Mouse (Mus musculus) small intestine, adult 2 months (tissue): ENCODE data around the gene Npdc1. TPM values are rescaled to one million over a fixed set of nuclear protein-coding genes. Genes with fewer than 3 reads are reported as not detected.

Source experiments
- H3K27ac ChIP-seq: fragments of 200-500 bp; 2 replicates; pipeline ENCODE4 v1.5.1; 2012; ENCODE audit warnings: low read depth, low read length, control low read depth, inconsistent platforms; ENCODE audit not compliant: insufficient read depth
- H3K27me3 ChIP-seq: fragments of 200-500 bp; 2 replicates; pipeline ENCODE4 v1.6.1; 2012; ENCODE audit warnings: mild to moderate bottlenecking, moderate library complexity, low read length, inconsistent platforms; ENCODE audit not compliant: control insufficient read depth, insufficient read depth
- H3K36me3 ChIP-seq: fragments of 200-500 bp; 2 replicates; pipeline ENCODE4 v1.6.1; 2012; ENCODE audit warnings: mild to moderate bottlenecking, low read length, control low read depth, inconsistent platforms; ENCODE audit not compliant: control insufficient read depth, insufficient read depth
- H3K4me1 ChIP-seq: fragments of 200-500 bp; 2 replicates; pipeline ENCODE4 v1.6.1; 2012; ENCODE audit warnings: low read length, inconsistent platforms, mixed read lengths; ENCODE audit not compliant: control insufficient read depth, insufficient read depth, insufficient read length
- H3K4me3 ChIP-seq: fragments of 200-500 bp; 2 replicates; pipeline ENCODE4 v1.5.1; 2012; ENCODE audit warnings: low read depth, mild to moderate bottlenecking, control low read depth, inconsistent platforms, low read length, moderate library complexity
- CTCF ChIP-seq: fragments of 200-500 bp; IDR thresholded peaks from 2 replicates; pipeline ENCODE4 v1.5.1; 2012; ENCODE audit warnings: low read depth, mild to moderate bottlenecking, control low read depth, inconsistent platforms, low read length, moderate library complexity, mixed read lengths; ENCODE audit not compliant: insufficient replicate concordance, insufficient read length; ENCODE audit errors: extremely low read depth
- POLR2A ChIP-seq: fragments of 200-500 bp; IDR thresholded peaks from 2 replicates; pipeline ENCODE4 v1.6.1; 2012; ENCODE audit warnings: low read depth, mild to moderate bottlenecking, control low read depth, inconsistent platforms, low read length, moderate library complexity
- WGBS: fragments of 180-500 bp; shearing (Covaris S2); methylation state at CpG from one replicate; pipeline ENCODE4 v1.1.7; 2018; 5-methylcytosine and 5-hydroxymethylcytosine counted together
- polyA plus RNA-seq: library from polyadenylated mRNA; depleted of rRNA; stranded (reverse); fragments of >200 nt; gene quantifications from 2 replicates; pipeline ENCODE4 v1.2.3, GENCODE M21; 2012

The Npdc1 gene
- polyA plus RNA-seq, 1 experiment, result 117 TPM

DNA sequence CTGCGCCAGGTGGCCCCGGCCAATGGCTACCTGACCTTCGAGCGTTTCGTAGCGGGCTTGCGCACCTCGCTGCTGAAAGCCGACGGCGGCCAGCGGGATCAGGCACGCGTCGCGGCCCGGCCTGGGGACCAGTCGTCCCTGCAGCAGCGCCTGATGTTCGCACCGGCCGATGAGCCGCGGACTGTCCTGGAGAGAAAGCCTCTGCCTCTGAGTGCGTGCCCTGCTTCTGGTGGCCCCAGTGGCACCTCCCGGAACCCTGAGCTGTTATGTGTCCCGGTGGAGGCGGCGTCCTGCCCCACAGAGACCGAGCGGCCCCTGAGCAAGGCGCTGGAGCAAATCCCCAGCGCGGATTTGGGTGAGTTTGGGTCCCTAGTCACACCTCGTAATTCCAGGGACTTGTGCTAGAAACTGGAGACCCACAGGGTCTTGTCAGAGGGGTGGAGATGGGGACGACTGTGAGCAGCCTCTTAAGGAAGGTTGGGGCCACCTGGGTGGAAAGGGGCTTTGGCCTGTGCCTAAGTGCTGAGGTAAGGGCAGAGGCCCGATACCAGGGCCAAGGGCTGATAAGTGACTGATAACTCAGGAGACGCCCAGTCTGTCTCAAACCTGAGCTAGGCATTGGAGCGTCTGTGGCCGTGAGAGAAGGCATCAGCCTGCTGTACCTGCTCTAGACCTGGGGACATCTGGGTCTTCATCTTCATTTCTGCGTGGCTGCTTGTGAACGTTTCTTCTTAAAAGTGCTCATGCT is 26.3 kb upstream of the Npdc1 start:
- H3K4me3 ChIP-seq, result peak overlapping the region; percentile 83
- TF ChIP-seq CTCF (no peak), POLR2A (no peak)
- no peaks in the 10 kb centered on the region for H3K27me3 ChIP-seq
- no peaks in the 10 kb centered on the region for H3K36me3 ChIP-seq
- H3K27ac ChIP-seq, result no peak overlapping the region
- H3K4me1 ChIP-seq, result peaks cover 25% of the 10 kb centered on the region
- 1% methylated on average over 42 of the region's 42 CpGs for WGBS

GRCm38 (mm10) chr2:25373431-25373830 is 25.7 kb upstream of the Npdc1 start:
- H3K4me3 ChIP-seq, result peak overlapping the region; percentile 83
- H3K36me3 ChIP-seq, result no peaks in the 10 kb centered on the region
- WGBS, result 29% methylated on average over 2 of the region's 2 CpGs

GRCm38 (mm10) chr2:25376589-25376988 is 22.6 kb upstream of the Npdc1 start:
- no peak for TF ChIP-seq POLR2A
- peak; percentile 47; the same call in 1 of the 2 replicates for TF ChIP-seq CTCF
- Histone ChIP-seq H3K36me3 (no peaks in the 10 kb centered on the region), H3K4me3 (no peak overlapping the region), H3K27ac (no peak overlapping the region), H3K4me1 (peaks cover 17% of the 10 kb centered on the region), H3K27me3 (no peaks in the 10 kb centered on the region)
- 72% methylated on average over 4 of the region's 4 CpGs for WGBS

More at GRCm38 (mm10) chr2:25373431-25373830, 25.7 kb upstream of the Npdc1 start:
- Histone ChIP-seq H3K27ac (no peak overlapping the region), H3K27me3 (no peaks in the 10 kb centered on the region), H3K4me1 (peaks cover 21% of the 10 kb centered on the region)
- TF ChIP-seq POLR2A (no peak), CTCF (no peak)

DNA sequence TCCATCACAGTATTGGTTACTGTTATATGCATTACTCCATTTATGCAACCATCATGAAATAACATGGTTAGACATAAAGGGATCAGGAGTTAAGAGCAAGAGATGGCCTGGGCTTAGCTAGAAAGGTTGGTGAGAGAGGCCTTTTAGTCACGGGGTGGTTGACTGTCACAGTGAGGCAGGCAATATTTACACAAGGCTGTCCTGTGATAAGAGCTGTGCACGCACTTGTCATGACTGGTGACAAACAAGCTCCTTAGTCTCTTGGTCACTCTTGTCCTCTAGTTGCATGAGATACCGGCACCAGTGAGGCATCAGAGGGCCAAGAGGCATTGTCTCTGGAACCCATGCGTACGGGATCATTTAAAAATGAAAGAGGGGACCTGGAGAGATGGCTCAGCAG is 14.7 kb upstream of the Npdc1 start:
- H3K36me3 ChIP-seq, result no peaks in the 10 kb centered on the region
- no peak overlapping the region for H3K4me3 ChIP-seq
- 39% methylated on average over 5 of the region's 5 CpGs for WGBS
- H3K27ac ChIP-seq, result no peak overlapping the region
- no peaks in the 10 kb centered on the region for H3K4me1 ChIP-seq
- TF ChIP-seq CTCF, result no peak
- TF ChIP-seq POLR2A, result no peak
- H3K27me3 ChIP-seq, result no peaks in the 10 kb centered on the region

GRCm38 (mm10) chr2:25391266-25391665 is 7.9 kb upstream of the Npdc1 start:
- TF ChIP-seq CTCF, result no peak
- no peak for TF ChIP-seq POLR2A
- Histone ChIP-seq H3K36me3 (no peaks in the 10 kb centered on the region), H3K27ac (no peak overlapping the region), H3K4me1 (peaks cover 8% of the 10 kb centered on the region; the same call in 1 of the 2 replicates), H3K27me3 (no peaks in the 10 kb centered on the region), H3K4me3 (no peak overlapping the region)
- WGBS, result 77% methylated on average over 5 of the region's 5 CpGs

DNA sequence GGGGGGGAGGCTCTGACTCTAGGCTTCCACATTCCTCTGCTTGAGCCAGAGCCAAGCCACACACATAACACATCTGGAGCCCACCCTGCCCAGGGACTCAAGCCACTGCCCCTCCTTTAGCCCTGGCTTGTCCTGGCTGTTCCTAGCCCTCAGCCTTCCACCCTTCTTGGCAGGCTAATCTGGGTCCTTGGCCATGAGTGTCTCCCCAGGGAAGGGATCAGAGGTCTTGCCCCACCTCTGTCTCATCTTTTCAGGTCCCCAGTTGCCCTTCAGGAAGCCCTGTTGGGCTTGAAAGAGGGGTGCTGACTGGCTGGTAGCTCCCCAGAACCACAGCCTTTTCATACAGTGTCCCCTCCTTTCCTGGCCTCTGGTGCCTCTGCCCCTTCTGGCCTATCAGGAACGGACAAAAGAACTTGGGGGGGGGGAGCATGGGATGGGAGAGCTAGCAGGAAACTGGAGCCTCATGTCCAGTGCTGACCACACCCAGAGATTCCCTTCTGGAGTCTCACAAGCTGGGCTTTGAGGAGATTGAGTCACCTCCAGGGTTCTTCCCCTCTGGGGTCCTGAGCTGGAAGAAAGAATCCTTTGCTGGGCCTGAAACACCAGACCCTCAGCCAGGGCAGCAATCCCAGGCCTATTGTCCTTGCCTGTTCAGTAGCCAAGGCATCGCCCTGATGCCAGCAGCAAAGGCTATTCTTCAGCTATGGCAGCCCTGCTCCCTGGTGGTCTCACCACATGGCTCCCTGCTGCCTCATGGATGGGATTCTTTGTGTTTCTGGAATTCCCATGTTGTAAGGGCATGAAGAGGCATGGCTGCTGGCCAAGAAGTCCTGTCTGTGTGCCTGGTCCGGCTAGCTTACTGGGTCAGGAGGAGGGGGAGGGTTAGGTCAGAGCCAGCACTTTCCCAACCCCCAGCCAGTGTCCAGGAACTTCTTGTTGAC is 4.6 kb upstream of the Npdc1 start:
- Histone ChIP-seq H3K4me3 (no peak overlapping the region), H3K27ac (no peak overlapping the region), H3K36me3 (no peaks in the 10 kb centered on the region), H3K4me1 (peaks cover 15% of the 10 kb centered on the region; the same call in 1 of the 2 replicates), H3K27me3 (no peaks in the 10 kb centered on the region; the same call in 1 of the 2 replicates)
- 58% methylated on average over 3 of the region's 3 CpGs for WGBS
- TF ChIP-seq CTCF (no peak), POLR2A (no peak)

DNA sequence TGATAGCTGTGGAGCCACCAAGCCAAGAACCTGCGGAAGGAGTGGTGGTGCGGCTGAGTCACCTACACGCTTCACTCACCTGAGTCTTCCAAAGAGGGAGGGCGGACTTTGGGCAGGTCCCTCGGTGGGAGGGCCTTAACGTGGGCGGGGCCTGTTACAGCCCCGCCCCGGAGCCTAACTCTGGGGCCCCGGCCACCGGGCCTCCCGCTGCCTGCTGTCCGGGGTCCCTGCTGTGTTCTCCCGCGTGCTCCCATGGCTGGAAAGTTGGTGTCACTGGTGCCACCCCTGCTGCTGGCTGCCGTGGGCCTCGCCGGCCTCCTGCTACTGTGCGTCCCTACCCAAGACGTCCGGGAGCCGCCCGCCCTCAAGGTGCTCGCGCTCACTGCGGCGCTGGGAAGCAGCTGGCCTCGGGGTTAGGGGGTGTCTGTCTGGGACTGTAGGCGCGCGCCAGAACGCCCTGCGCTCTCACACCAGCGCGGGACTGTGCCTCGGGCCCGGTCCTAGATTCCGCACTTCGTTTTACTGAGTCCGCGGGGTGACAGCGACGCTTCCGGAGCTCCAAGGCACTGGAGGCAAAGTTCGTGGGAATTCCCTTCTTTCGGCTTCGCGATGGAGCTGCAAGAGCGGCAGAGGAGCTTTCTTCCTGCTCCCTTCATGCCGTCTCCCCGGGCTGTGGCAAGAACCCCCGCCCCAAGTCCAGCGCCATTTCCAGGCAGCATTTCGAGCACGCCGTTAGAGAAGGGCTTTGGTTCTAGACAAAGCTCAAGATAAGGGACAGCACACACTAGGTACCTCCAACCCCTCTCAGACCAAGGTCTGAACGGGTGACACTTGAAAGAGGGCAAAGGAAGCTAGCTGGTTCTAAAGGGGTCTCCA is 3.2 kb upstream of the Npdc1 start, which contains the start of gene Entpd2:
Gene Entpd2, plus strand, starts transcription at position 154 of the 876 bp plus-strand sequence.
- Histone ChIP-seq H3K27ac (peak within 1 kb of the TSS; percentile 72), H3K27me3 (no peaks in the 10 kb centered on the region; the same call in 1 of the 2 replicates), H3K4me3 (peak within 1 kb of the TSS; percentile 81), H3K4me1 (peaks cover 15% of the 10 kb centered on the region; the same call in 1 of the 2 replicates), H3K36me3 (no peaks in the 10 kb centered on the region)
- WGBS, result 1% methylated on average over 57 of the region's 57 CpGs
- 0 out of 2 replicates have a peak, but pooled peaks have one; percentile 16 for TF ChIP-seq CTCF
- TF ChIP-seq POLR2A, result no peak; the same call in 1 of the 2 replicates
